Mouse (Mus musculus) forebrain, postnatal 0 days (tissue): ENCODE results near the gene Gm20481. TPM values are rescaled to one million over a fixed set of nuclear protein-coding genes. Genes with fewer than 3 reads are reported as not detected.

Experiments
- ATAC-seq: fragments of 200-750 bp; cut with Nextera tagmentation; 2 replicates; pipeline ENCODE4 v1.8.0; 2017; ENCODE audit warnings: mild to moderate bottlenecking, moderate library complexity
- DNase-seq: peaks from one replicate; pipeline ENCODE4 v3.0.0-alpha.2; 2015
- H3K27ac ChIP-seq: fragments of 300-500 bp; sonication (generic); 2 replicates; pipeline ENCODE4 v1.5.1; 2014; ENCODE audit warnings: low read depth, mild to moderate bottlenecking, antibody characterized with exemption, low read length, moderate library complexity, mixed read lengths
- H3K27me3 ChIP-seq: fragments of 300-500 bp; sonication (generic); 2 replicates; pipeline ENCODE4 v1.6.1; 2014; ENCODE audit warnings: mild to moderate bottlenecking, low read length, mixed read lengths; ENCODE audit not compliant: insufficient read depth
- H3K36me3 ChIP-seq: fragments of 300-500 bp; sonication (generic); 2 replicates; pipeline ENCODE4 v1.6.1; 2014; ENCODE audit warnings: mild to moderate bottlenecking, moderate library complexity; ENCODE audit not compliant: insufficient read depth
- H3K4me1 ChIP-seq: fragments of 300-500 bp; sonication (generic); 2 replicates; pipeline ENCODE4 v1.6.1; 2014; ENCODE audit warnings: antibody characterized with exemption; ENCODE audit not compliant: insufficient read depth
- H3K4me2 ChIP-seq: fragments of 300-500 bp; sonication (generic); 2 replicates; pipeline ENCODE4 v1.6.1; 2014; ENCODE audit warnings: low read depth, mild to moderate bottlenecking, moderate library complexity
- H3K4me3 ChIP-seq: fragments of 300-500 bp; sonication (generic); 2 replicates; pipeline ENCODE4 v1.5.1; 2014; ENCODE audit warnings: low read depth, low read length, mixed read lengths
- H3K9ac ChIP-seq: fragments of 300-500 bp; sonication (generic); 2 replicates; pipeline ENCODE4 v1.6.1; 2014; ENCODE audit warnings: mild to moderate bottlenecking
- H3K9me3 ChIP-seq: fragments of 300-500 bp; sonication (generic); 2 replicates; pipeline ENCODE4 v1.6.1; 2016; ENCODE audit warnings: low read length
- CTCF ChIP-seq: sonication (generic); IDR thresholded peaks from 2 replicates; pipeline ENCODE4 v1.5.1; 2016; ENCODE audit warnings: antibody characterized with exemption, control low read depth, low read depth
- WGBS: fragments of 180-500 bp; shearing (Covaris S2); extraction: QIAGEN DNeasy Blood & Tissue Kit; methylation state at CpG from one replicate; pipeline ENCODE4 v1.1.7; 2014; 5-methylcytosine and 5-hydroxymethylcytosine counted together
- polyA plus RNA-seq: library from polyadenylated mRNA; unstranded; fragments of >200 nt; fragmentation: Nextera tagmentation; extraction: Ambion mirVana; gene quantifications from 2 replicates; pipeline ENCODE4 v1.2.1, GENCODE M21; 2015
- total RNA-seq: library from RNA; depleted of rRNA; stranded (reverse); fragments of >200 nt; gene quantifications from 2 replicates; pipeline ENCODE4 v1.2.3, GENCODE M21; 2014

The Gm20481 gene
- total and polyA plus RNA-seq, 2 experiments from 2014 or later, result not detected

GRCm38 (mm10) chr17:34932287-34932686, 37.4 kb upstream of the Gm20481 start:
- Histone ChIP-seq H3K9ac (peak overlapping the region; percentile 88), H3K27ac (no peak overlapping the region), H3K4me2 (peak overlapping the region; percentile 99), H3K36me3 (peaks cover 20% of the 10 kb centered on the region), H3K4me1 (peaks cover 7% of the 10 kb centered on the region), H3K27me3 (no peaks in the 10 kb centered on the region), H3K4me3 (peak overlapping the region; percentile 87), H3K9me3 (no peaks in the 10 kb centered on the region)
- no peak for TF ChIP-seq CTCF
- WGBS, result 91% methylated on average over 8 of the region's 8 CpGs
- DNase-seq (no peak), ATAC-seq (no peak)

GRCm38 (mm10) chr17:34934031-34934430, 35.7 kb upstream of the Gm20481 start:
- TF ChIP-seq CTCF, result no peak
- Histone ChIP-seq H3K4me1 (peaks cover 7% of the 10 kb centered on the region), H3K4me2 (no peak overlapping the region), H3K27me3 (no peaks in the 10 kb centered on the region), H3K36me3 (peaks cover 20% of the 10 kb centered on the region), H3K9ac (no peak overlapping the region), H3K4me3 (no peak overlapping the region), H3K27ac (no peak overlapping the region), H3K9me3 (no peaks in the 10 kb centered on the region)
- DNase-seq (no peak), ATAC-seq (no peak)
- 75% methylated on average over 24 of the region's 24 CpGs for WGBS

DNA sequence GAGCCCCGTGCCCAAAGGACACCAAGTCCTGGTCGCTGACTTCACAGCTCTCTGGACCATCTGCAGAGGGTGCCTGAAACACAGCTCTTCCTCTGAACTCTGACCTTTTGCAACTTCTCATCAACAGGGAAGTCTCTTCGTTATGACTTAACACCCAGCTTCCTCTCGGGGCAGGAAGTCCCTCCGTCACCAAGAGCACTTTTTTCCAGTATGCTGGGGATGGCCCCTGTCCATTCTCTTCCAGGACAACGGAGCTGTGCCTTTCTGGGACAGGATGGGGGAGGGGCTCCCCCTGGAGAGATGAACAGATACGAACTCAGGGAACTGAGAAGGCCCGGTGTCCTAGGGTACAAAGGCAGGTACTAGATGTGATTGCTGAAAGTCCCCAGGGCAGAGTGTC, 34.9 kb upstream of the Gm20481 start:
- DNase-seq (no peak), ATAC-seq (no peak)
- Histone ChIP-seq H3K4me3 (no peak overlapping the region), H3K9me3 (no peaks in the 10 kb centered on the region), H3K27ac (no peak overlapping the region), H3K4me1 (peaks cover 7% of the 10 kb centered on the region), H3K4me2 (no peak overlapping the region), H3K27me3 (no peaks in the 10 kb centered on the region), H3K9ac (no peak overlapping the region), H3K36me3 (peaks cover 20% of the 10 kb centered on the region)
- WGBS, result 59% methylated on average over 8 of the region's 8 CpGs
- no peak for TF ChIP-seq CTCF

DNA sequence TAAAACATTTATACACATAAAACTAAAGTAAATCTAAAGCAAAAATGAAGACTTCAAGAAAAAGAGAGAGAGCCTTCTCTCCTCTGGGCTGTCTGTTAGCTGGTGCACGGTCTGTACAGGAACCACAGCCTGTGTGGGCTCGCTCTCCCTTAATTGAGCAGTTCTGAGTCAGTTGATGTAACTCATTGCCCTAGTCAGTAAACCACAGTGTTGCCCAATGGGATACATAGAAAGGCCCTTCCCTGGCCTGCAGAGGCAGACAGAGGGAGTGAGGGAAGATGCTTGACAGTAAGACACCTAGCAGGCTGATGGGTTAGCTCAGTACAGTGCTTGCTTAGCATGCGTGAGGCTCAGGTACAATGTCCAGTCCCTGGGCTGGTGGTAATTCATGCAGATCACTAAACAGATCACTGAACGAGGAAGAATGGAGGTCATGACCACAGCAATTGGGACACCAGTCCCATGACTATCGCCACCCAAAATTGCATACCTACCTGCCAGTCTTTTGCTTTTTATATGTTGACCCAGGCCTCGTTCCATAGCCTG, 31.7 kb upstream of the Gm20481 start:
- 85% methylated on average over 6 of the region's 6 CpGs for WGBS
- Histone ChIP-seq H3K4me1 (no peaks in the 10 kb centered on the region), H3K27ac (no peak overlapping the region), H3K27me3 (no peaks in the 10 kb centered on the region), H3K4me3 (no peak overlapping the region), H3K9me3 (no peaks in the 10 kb centered on the region), H3K4me2 (no peak overlapping the region), H3K9ac (no peak overlapping the region), H3K36me3 (peaks cover 20% of the 10 kb centered on the region)
- TF ChIP-seq CTCF, result no peak
- no peak for DNase-seq
- ATAC-seq, result no peak

DNA sequence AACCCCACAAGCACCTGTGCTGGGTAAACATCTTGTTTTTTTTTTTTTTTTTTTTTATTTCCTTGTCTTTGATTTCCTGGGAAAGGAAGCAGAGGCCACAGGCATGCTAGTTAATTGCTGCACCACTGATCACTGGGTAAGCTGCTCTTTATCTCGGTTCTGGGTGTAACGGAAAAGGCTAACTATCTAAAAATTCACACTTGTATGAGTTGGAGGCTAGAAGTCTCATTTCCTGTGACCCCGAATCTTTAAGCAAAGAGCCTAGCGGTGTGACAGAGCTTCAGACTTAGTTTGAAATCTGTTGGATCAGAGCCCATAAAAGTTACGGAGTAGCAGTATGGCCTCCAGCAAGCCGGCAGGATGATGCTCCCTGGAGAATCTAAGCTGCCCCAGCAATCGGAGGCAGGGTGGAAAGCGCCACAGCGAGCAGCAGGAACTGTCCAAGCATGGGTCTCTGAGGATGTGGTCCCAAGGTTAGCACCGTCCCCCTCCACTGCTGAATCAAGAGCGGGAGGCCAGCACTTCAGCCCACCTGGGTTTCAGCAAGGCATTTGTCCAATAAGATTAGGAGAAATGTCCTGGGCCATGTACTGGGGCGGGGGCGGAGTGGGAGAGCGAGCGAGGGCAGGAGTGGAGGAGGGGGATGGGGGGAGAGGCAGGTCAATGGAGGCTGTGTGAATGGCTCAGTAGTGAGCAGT, 28.2 kb upstream of the Gm20481 start:
- ATAC-seq, result no peak

DNA sequence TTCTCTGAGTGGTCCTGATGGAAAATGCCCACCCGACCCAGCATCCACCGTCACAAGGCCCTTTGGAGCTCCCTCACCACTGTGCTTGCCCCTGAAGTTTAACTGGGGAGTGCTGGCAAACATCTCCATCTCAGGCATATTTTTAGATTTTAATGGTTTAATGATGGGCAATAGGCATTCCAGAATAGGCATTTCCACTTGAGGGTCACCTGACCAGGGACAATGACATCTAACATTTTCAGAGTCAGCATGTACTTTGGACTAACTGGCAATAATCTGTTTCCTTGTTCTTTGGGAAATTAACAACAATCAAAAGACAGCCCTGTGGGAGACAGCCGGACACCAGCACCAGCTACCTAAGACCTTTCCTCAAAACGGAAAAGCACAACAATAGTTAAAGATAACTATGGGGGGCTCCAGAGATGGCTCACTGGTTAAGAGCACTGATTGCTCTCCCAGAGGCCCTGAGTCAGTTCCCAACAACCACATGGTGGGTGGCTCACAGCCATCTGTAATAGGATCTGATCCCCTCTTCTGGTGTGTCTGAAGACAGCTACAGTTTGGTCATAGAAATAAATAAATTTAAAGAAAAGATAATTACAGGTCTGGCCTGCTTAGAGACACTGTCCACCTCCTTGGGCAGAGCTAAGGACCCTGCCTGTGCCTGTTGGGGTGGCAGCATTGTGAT, 26.4 kb upstream of the Gm20481 start:
- WGBS, result 83% methylated on average over 4 of the region's 4 CpGs
- Histone ChIP-seq H3K4me1 (no peaks in the 10 kb centered on the region), H3K9me3 (no peaks in the 10 kb centered on the region), H3K27me3 (no peaks in the 10 kb centered on the region), H3K4me2 (no peak overlapping the region), H3K27ac (no peak overlapping the region), H3K36me3 (no peaks in the 10 kb centered on the region), H3K9ac (no peak overlapping the region), H3K4me3 (no peak overlapping the region)
- no peak for ATAC-seq
- no peak for TF ChIP-seq CTCF
- DNase-seq, result no peak

More for the DNA sequence above, 28.2 kb upstream of the Gm20481 start:
- 0 out of 2 replicates have a peak overlapping the region, but pooled peaks have one; percentile 1 for H3K4me3 ChIP-seq
- no peaks in the 10 kb centered on the region for H3K36me3 ChIP-seq
- H3K9ac ChIP-seq, result no peak overlapping the region
- no peak for TF ChIP-seq CTCF
- H3K4me1 ChIP-seq, result no peaks in the 10 kb centered on the region
- 5% methylated on average over 15 of the region's 15 CpGs for WGBS
- no peaks in the 10 kb centered on the region for H3K9me3 ChIP-seq
- H3K27ac ChIP-seq, result no peak overlapping the region
- H3K27me3 ChIP-seq, result no peaks in the 10 kb centered on the region
- peak overlapping the region; percentile 30; the same call in 1 of the 2 replicates for H3K4me2 ChIP-seq
- no peak for DNase-seq

DNA sequence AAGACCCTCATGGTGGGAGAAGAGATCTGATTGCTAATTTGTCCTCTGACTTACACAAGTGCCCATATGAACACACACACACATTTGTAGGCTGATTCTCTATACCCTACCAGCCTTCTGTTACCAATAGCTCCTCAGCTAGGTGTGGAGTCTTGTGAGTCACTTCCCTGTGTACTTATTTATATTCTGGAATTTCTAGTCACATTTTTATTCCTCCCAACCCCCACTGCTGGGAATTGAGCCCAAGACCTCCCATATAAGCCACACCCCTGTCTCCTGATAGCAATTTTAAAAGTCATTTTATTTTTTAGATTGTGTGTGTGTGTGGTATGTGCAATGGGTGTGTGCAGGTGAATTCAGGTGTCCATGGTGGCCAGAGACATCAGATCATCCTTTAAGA, 25.4 kb upstream of the Gm20481 start:
- TF ChIP-seq CTCF, result no peak
- Histone ChIP-seq H3K4me3 (no peak overlapping the region), H3K9ac (no peak overlapping the region), H3K9me3 (no peaks in the 10 kb centered on the region), H3K27me3 (no peaks in the 10 kb centered on the region), H3K36me3 (no peaks in the 10 kb centered on the region), H3K27ac (no peak overlapping the region), H3K4me2 (no peak overlapping the region), H3K4me1 (no peaks in the 10 kb centered on the region)
- ATAC-seq (no peak), DNase-seq (no peak)
